Mouse (Mus musculus) Muller cell, postnatal 12 days (primary cell): ENCODE measurements around the gene Hist2h2bb.
"Not testable (repeated sequence)": the region's sequence is repeated elsewhere in the genome, so short reads cannot be mapped to it uniquely, and the experiment has no call there.

Experiments used
- DNase-seq: peaks from one replicate; pipeline ENCODE4 v3.0.0-alpha.2; 2015; ENCODE audit errors: inconsistent ontology term

Hist2h2bb gene

DNA sequence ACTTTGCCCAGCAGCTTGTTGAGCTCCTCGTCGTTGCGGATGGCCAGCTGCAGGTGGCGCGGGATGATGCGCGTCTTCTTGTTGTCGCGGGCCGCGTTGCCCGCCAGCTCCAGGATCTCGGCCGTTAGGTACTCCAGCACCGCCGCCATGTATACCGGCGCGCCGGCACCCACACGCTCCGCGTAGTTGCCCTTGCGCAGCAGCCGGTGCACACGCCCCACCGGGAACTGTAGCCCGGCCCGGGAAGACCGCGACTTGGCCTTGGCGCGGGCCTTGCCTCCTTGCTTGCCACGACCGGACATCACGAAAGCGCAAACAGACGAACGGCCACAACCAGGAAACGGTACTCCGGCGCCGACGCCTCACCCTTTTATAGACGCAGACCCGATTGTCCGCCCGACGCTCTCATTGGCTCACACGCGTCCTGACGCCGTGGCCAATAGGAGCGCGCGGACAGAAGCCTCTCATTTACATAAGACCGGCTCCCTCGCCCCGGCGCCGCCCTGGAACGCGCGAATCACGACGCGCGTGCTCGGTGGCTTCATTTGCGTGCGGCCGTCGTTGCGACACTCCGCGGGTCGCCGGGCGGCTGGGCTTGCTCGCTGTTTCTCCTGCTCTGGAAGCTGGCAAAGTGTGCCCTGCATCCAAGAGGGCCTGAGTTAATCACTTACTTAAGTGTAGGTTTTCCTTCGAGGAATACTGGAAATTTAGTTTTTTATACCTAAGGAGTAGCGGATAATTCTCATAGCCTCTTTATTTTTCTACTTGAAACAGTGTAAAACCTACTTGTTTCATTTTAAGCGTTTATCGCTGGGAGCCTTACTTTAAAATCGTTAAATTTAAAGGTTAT lies 29.4 kb upstream of the Hist2h2bb start, which contains the start of gene Hist2h2aa2:
Gene Hist2h2aa2, minus strand, starts transcription at position 328 of the 850 bp plus-strand sequence.
- peak; percentile 74 for DNase-seq

DNA sequence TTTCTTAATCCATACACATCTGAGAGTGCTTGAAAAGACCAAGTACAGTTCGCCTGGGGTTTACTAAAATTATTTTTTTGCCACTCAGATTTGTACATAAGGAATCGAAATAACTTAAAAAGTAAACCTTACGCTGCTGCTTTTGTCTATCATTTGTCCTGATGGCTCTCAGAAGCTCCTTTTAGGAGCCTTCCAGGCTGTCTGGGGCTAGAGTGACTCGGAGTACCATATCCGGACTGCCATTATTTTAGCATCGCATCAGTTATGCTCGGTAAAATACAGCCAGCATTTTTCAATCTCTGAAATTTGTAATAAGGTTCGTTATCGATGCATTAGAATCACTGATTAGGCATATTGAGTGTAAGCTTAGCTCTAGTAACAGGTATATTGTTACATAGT lies 28.8 kb upstream of the Hist2h2bb start:
- no peak for DNase-seq

DNA sequence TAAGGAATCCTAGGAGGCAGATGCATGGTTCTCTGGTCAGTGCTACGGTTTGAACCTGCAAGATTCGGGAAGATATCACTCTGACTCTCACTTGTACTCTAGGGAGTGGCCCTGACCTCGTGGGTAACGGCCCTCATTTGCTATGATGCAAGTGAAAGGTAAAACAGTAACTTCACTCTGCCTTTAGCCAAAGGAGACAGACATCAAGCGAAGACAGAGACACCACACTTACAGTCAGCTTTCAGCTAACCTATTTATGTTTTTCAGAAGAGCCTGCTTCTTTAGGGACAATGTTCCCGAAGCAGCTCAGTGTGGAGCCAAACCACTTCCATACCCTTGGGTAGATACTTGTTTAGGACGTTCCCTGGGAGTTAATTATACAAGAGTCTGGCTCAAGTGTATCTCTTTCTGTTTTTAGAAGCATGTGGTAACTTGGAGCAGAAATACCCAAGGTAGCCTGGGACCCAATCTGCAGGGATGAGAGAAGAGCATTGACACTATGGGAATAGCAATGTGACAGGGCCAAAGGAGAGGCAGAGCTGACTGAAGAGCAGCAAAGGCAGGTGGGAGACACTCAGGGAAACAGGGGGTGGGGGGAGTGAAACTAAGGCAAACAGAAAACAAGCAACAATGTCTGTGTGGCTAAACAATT lies 25.5 kb upstream of the Hist2h2bb start:
- DNase-seq = no peak

DNA sequence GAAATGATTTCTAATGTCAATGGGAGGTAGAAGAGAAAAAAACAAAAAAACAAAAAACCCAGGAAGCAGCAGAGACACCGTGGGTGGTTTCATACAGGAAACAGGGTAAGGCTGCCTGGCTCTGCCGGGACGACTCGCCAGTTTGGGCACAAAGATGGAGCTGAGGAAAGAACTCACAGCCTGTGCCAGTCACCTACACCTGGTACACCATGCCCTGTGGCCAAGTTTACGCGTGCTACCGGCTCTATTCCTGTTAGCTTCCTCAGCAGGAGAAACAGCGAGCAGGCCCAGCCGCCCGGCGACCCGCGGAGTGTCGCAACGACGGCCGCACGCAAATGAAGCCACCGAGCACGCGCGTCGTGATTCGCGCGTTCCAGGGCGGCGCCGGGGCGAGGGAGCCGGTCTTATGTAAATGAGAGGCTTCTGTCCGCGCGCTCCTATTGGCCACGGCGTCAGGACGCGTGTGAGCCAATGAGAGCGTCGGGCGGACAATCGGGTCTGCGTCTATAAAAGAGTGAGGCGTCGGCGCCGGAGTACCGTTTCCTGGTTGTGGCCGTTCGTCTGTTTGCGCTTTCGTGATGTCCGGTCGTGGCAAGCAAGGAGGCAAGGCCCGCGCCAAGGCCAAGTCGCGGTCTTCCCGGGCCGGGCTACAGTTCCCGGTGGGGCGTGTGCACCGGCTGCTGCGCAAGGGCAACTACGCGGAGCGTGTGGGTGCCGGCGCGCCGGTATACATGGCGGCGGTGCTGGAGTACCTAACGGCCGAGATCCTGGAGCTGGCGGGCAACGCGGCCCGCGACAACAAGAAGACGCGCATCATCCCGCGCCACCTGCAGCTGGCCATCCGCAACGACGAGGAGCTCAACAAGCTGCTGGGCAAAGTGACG lies 24.3 kb upstream of the Hist2h2bb start, which contains the start of gene Hist2h2aa1:
Gene Hist2h2aa1, plus strand, starts transcription at position 495 of the 884 bp plus-strand sequence.
- peak; percentile 83 for DNase-seq

DNA sequence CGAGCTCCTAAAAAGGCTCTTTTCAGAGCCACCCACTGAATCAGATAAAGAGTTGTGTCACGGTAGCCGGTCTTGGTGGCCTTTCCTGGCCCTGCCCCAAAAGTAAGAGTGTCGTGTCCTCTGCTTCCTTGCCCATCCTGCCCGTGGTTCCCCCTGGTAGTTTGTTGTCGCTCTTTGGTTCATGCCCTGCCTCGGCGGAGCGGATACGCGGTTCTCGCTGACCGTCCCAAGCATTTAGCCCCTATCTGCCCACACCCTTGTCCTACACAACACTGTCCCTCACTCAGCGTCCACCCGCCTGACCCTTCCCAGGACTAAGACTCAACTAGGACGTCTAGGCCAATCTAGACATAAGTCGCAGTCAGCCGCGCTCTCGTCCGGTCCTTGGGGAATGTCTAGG lies 23.5 kb upstream of the Hist2h2bb start:
- DNase-seq = not testable (repeated sequence)

DNA sequence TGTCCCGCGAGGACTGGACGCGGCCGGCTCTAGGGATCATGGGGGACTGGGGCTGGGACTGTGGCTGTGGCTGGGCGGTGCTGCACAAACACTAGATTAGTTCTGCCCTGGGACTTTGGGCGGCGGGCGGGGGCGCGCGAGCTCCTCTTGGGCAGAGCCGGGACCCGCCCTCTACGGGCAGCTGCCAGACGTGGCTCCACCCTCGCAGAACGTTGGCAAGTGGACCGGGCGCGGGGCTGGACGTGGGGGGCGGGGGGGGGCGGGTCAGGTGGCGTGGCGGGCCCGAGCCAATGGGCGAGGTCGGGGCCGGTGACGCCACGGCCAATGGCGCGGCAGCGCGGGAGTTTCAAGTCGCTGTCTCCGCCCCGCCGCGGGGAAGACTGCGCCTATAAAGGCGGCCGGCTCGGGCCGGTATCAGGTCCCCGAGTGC lies 23.1 kb upstream of the Hist2h2bb start, which contains the start of gene Hist2h3c1:
Gene Hist2h3c1, plus strand, starts transcription at position 259 of the 430 bp plus-strand sequence.
- DNase-seq = not testable (repeated sequence)

DNA sequence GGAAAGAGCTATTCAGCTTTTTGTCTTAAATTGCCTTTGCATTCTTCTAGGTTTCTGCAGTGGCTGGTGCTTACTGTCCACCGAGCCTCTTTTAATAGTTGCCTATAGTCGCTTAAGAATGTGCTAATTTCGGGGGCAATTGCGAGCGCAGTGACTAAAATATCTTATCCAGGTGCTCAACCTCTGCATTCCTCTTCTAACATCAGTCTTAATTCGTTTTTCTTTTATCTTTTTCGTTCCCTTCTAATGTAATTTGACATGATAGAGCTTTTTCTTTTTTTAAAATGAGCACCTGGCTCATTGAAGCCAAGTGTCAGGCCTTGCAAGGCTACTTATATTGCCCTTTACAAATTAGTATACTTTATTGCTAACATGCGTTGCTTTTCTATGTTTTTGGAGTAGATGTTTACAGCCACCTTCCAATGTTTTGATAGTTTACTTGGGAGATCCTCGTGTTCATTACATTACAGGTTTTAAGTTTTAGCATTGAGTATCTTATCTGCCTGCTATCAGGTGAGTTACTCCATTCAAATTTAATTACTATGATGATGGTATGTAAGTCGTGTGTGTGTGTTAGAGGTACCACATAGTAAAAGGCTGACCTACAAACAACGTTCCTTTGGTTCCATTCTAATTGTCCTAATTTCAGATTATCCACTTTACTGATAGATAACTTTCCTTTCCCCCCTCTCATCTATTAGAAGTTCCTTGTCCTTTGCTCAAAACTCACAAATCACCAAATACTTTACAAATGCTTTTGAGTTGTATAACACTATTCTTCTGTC lies 22.0 kb upstream of the Hist2h2bb start:
- DNase-seq = no peak

DNA sequence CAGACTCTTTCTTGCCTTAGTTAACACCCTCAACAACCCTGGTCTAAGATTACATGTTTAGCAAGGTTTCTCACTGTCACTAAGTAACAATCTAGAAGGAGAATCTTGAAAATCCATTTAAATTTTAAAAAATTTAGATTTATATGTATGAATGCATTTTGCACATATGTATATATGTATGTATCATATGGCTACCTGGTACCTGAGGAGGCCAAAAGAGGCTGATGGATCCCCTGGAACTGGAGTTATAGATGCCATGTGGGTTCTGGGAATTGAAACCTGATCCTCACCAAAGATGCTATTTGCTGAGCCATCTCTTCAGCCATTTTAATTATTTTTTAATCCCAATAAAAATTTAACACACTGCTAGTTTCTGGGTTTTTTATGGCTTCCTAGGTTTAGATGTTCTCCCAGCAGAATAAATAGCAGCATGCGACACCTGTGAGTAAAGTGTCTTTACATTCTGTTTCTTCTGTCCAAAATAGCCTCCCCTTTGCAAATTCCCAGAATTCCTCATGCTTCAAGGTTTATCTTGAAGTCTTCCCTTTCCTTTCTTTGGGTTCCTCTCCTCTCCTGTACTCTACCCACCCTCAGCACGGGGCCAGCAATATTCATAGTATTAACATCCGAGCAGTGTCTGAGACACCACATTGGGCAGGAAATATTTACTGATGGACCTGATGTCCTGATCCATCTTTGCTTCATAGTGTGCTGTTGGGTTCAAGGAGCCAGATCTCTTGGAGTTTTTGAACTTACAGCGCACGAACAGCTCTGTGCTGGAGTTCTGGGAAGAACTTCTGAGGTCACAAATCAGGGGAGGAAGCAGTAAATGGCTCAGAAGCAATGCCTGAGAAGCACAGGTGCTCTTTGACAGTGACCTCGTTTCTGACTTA lies 21.2 kb upstream of the Hist2h2bb start:
- DNase-seq = no peak

DNA sequence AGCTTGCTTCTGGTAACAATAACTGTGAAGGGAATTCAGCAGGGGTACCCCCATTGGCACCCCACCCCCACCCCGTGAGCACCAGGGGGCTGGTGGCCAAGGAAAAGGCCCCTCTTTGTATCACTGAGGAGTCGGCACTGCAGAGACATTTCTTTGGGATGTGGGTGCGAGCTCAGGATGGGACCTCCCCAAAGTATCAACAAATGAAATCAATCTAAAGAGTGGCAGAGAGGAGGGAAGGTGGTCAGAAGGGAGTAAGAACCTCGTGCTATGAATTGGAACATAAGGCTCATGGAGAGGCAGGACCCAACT lies 20.6 kb upstream of the Hist2h2bb start:
- DNase-seq = no peak

DNA sequence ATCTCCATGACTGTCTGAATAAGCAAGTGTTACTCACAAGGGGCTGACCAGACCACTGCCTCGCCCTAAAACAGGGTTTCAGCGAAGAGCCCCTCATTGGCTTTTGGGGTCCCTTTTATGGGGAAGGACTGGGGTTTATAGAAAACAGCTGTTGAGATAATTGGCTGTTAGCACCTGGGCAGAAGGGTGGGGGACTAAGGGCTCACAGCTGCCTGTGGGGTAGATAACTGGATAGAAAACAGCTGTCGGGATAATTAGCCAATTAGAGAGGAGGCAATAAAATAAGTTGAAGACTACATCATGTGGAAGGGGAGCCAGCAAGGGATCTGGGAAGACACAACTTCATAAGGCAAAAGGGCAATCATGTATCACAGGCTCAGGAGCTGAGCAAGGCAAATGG lies 18.7 kb upstream of the Hist2h2bb start:
- no peak for DNase-seq

DNA sequence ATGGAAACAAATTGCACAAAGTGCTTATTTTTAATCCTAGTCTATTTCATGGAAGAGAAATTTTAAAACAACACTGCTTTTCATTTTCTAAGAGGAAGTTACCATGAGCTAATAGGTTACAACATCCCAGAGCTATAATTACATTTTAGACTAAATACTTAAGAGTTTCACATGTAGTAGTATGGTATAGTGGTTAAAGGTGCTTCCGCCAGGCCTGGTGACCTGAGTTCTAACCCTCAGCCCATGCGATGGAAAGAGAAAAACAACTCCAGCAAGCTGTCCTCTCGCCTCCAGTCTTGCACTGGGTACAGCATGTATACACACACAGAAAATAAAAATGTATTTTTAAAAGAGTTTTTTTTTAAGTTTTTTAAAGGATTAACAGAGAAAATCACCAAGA lies 17.8 kb upstream of the Hist2h2bb start:
- DNase-seq = no peak

DNA sequence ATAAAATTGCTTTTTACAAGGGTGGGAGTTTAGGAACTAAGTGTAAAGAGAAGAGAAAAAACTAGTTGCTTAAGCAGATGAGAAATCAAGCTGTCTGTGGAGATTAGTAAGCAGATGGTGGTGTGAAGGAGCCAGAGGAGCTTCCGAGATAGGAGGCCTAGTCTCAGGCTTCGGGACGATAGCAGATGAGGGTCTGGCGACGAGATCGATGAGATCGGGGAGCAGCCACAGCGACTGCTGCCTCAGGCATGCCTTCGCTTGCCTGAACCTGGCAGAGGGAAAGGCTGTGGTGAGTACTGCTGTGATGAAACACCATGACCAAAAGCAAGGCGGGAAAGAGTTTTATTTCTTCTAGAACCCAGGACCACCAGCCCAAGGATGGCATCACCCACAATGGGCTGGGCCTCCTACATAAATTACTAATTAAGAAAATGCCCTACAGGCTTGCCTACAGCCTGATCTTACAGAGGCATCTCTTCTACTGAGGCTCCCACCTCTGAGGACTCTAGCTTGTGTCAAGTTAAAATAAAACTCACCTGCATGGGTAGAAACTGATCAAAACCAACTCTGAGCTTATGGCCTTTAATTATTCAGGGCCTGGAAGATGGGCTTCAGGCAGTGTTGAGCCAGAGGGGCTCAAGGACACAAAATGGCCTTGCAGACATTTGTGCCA lies 14.7 kb upstream of the Hist2h2bb start:
- no peak for DNase-seq

DNA sequence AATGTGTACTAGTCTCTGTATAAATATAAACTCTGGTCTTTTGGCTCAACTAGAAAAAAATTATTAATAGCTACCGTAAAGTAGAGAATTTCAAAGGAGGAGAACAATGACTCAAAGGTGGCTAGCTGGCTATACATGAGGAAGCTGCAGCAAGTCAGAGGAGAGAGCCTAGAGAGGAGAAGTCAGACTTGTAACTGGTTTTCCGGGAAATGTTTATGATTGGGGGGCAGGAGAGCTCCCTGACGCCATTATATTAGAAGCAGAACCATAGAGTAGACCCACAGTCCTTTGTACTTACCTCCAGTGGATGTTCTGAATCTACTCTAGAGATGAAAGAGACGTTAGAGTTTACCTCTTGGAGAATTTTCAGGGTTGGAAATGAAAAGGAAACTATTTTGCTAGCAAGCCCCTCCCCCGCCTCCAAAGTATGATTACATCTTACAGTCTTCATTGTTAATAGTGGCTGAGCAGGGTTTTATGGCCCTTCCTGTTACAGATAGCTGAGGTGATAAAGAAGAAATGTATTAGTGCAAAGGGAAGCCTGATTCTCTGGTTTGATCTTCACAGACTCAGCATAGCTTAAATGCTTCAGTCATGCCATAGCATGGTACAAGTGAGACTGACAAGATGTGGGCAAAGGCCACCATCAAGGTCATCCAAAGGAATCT lies 13.5 kb upstream of the Hist2h2bb start:
- DNase-seq = no peak

DNA sequence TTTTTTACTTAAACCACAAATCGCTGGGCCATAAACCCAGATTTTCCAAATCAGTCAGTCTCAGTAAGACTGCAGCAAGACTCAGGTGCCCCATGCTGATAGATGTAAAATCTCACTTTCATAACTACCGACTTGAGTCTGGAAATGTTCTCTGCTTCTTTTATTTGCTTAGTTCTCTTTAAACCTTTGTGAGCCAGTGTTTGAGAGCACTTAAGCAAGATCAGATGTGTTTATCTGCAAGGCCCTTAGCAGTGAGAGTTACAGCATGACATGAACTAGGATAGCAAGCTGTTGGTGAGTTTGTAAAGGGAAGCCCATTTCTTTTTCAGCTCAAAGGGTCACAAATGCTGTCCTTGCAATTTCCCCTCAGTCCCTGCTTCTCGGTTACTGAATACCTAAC lies 12.4 kb upstream of the Hist2h2bb start:
- no peak for DNase-seq

DNA sequence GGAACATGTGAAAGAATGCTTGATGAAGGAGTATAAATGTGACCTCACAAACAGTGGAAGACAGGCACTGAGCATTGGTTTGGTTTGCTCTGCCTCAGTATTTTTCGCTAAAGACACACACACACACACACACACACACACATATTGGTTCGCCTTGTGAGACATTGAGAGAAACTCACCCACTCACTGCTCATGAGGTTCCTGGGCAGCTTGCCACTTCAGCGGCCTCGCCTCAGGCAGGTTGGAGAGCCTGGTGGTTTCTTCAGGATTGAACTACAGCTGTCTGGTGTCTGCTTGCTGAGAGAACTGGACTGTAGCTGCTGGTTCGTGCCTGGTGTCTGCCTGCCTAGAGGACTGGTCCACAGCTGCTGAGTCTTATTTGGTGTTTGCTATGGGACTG lies 9.3 kb upstream of the Hist2h2bb start:
- no peak for DNase-seq

DNA sequence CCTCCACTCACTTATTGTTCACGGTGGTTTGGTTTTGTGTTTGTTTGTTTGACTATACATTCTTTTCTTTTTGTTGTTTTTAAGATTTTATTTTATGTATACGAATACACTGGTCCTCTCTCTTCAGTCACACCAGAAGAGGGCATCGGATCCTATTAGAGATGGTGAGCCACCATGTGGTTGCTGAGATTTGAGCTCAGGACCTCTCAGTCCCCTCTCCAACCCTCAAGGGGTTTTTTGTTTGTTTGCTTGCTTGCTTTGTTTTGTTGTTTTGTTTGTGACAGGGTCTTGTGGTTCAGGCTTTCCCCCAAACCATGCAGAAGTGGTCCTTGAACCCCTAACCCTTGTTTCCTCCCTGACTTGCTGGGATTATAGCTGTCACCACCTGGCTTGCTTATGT lies 7.9 kb upstream of the Hist2h2bb start:
- DNase-seq = no peak

DNA sequence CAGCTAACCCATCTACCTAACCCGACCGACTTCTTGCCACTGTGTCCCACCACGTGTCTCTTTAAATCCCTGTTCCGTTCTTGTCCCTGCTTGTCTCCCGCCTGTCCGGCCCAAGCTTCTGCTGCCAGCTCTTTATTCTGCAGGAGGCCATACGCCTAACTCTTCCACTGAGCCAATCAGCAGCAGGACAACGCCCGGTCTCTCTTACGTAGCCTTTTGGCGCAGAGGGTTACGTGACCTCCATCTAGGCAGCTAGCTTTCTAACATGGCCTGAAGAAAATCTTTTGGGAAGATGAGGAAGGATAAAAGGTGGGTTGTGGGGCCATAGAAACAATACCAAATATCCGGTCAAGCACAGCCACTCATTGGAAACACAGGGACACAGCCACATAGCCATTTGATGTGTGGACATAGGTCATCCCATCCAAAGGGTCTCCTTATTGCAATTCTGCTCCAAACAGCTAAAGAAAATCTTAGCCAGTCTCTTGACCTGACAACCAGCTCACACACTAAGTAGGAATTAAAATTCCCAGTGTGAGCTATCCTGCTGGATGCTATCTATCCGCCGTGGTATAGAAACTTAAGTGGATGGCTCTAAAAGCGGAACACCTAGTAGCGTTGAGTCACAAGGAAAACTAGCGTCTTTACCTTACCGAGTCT lies 7.2 kb upstream of the Hist2h2bb start:
- DNase-seq = peak; percentile 84

DNA sequence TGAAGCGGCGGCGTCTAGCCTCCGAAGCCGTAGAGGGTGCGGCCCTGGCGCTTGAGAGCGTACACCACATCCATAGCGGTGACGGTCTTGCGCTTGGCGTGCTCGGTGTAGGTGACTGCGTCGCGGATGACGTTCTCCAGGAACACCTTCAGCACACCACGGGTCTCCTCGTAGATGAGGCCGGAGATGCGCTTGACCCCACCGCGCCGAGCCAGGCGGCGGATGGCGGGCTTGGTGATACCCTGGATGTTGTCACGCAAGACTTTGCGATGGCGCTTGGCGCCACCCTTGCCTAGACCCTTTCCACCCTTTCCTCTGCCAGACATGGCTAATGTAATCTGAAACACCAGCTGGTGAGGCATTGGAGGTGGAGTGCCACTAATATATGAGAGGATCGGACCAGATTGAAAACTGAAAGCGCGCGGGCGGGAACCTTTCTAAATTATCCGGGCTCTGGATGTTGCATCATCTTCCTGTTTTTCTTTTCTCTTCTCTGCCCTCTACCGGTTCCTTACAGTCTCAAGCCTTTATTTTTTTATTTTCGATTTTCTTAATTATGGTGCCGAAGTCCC lies 6.5 kb upstream of the Hist2h2bb start, which contains the start of gene Hist2h4:
Gene Hist2h4, minus strand, starts transcription at position 333 of the 572 bp plus-strand sequence.
- DNase-seq = peak; percentile 97
